Mouse (Mus musculus) cerebellum, adult 2 months (tissue): ENCODE data around the gene Resf1.
"Not testable (repeated sequence)": the region's sequence is repeated elsewhere in the genome, so short reads cannot be mapped to it uniquely, and the experiment has no call there.

ENCODE experiments used
- CTCF ChIP-seq: fragments of 200-500 bp; IDR thresholded peaks from 2 replicates; pipeline ENCODE4 v1.5.1; 2011; ENCODE audit warnings: low read depth, mild to moderate bottlenecking, control low read depth, low read length, moderate library complexity, borderline replicate concordance; ENCODE audit not compliant: insufficient read depth
- POLR2A ChIP-seq: fragments of 200-500 bp; IDR thresholded peaks from 2 replicates; pipeline ENCODE4 v1.6.1; 2011; ENCODE audit warnings: low read length, control low read depth, borderline replicate concordance; ENCODE audit not compliant: insufficient read depth

DNA sequence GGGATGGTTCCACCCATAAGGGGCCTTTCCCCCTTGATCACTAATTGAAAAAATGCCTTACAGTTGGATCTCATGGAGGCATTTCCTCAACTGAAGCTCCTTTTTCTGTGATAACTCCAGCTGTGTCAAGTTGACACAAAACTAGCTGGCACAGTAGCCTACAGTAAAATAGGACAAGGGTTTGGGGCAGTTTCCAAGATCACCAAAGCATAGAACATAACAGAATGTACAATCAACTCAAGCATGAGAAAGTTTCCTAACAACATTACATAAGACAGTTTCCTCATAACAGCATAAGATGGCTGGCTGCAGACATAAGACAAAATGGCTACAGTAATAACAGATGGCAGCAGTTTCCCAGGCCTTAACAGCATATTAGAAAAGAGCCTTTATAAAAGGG is 6.0 kb upstream of the Resf1 start:
- not testable (repeated sequence) for TF ChIP-seq POLR2A, CTCF
